Mouse (Mus musculus) left cerebral cortex, adult 8-10 months (tissue): ENCODE data around the gene Phc1. TPM values are rescaled to one million over a fixed set of nuclear protein-coding genes. Genes with fewer than 3 reads are reported as not detected.

Experiments
- DNase-seq, 2 experiments: peaks; one replicate each; pipeline ENCODE4 v3.0.0; 2022; ENCODE audit warnings: low spot score in 2 of 2
- total RNA-seq, 4 experiments: library from RNA; stranded (reverse); gene quantifications; 2 replicates each; pipeline ENCODE4 v1.2.4; 2022

Phc1 gene
- total RNA-seq, 4 experiments from 2014 or later, result 52.8 to 60.3 (median 57.5) TPM

- DNase-seq, result peak; percentile 62 to 74
Measured at GRCm38 (mm10) chr6:122339648-122340341, 566 bp downstream of the Phc1 start.

GRCm38 (mm10) chr6:122339047-122339647, 1.2 kb downstream of the Phc1 start:
- DNase-seq, result peak; percentile 57 to 63

DNA sequence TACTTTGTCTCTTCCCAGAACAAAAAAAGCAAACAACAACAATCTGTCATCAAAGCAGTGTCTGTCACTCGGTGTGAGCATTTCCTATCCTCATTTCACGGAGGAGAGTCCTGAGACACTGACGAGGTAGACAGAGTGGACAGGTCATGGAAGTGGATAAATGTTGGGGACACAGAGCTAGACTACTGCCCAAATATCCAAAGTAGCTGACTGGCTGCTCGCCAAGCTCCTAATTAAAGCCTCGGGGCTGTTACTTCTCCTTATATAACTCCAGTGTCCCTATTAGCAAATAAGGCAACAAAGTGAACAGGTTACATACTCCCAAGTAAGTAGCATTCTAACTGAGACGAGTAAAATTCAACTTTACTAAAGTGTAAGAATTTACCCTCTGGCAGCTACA, 2.8 kb downstream of the Phc1 start:
- no peak for DNase-seq

- DNase-seq, result no peak
Measured at GRCm38 (mm10) chr6:122334786-122335340, 5.5 kb downstream of the Phc1 start.

- no peak for DNase-seq
Measured at GRCm38 (mm10) chr6:122333081-122333612, 7.2 kb downstream of the Phc1 start.

- DNase-seq, result no peak
Measured at GRCm38 (mm10) chr6:122325361-122325975, 14.9 kb downstream of the Phc1 start.

GRCm38 (mm10) chr6:122318726-122319125, 21.6 kb downstream of the Phc1 start:
- DNase-seq, result no peak

- DNase-seq, result no peak
Measured at GRCm38 (mm10) chr6:122310187-122310820, 30.1 kb downstream of the Phc1 start.

DNA sequence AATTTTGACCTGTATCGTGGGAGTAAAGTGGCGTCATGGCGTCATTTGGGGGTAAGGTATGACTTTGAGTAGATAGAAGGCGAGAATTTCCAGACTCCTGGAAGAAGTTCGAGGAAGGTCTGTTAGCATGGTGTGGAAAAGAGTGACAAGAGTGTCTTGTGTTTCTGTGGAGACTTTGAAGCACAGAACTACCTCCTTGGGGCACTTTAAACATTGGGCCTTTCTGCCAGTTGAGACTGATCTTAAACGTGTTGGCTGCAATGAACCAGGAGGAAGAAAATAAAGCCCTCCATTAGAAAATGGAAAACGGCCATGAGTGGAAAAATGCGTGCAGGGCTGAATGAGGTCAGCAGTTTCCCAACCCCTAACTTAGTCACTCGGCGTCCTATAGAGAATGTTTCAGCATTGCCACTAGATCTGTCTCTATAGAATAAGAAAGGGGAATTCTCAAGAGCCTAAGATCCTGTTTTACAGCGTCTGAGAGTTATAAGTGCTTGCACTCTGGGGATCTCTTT, 30.9 kb downstream of the Phc1 start:
- DNase-seq, result no peak

DNA sequence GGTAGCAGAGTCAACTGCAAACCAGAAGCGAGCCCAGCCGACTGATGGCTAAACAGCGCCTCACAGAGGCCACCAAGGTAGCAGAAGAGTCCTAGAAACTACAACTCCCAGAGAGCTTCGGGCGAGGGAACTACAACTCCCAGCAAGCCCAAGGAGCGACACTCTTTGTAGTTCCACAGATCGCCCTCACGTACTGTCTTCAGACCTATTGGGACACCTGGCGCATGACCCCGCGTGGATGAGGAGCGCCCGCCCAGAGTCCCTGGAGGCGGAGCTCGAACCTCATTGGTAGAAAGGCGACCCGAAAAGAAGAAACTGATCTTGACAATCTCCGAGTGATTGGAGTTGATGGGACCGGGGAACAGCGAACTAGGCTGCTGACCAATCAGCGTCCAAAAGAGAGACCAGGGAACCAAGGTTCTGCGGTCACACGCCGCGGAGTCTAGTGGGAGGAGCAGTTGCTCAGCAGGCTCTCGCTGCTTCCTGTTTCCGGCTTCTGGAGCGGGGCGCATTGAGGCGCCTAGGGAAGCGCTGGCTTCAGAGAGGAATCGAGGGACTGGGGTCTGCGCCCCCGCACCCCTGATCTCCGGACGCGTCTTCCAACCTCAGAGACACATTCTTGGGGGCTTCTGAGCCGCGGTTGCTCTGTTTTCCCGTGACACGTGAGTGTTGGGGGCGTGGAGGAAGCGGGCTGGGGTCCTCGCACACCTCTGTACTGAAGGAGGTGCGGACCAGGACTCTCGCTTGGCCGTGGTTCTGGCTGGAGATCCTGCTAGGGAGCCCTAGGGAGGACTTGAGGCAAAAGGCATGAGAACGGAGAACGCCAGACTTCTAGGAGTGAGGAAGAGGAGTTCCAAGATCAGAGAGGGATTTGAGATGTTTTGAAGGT, 31.6 kb downstream of the Phc1 start, which contains the start of gene M6pr:
M6pr (plus strand) TSS at position 216 of the 889 bp plus-strand sequence.
- DNase-seq, result peak; percentile 89 to 99

GRCm38 (mm10) chr6:122308136-122308504, 32.2 kb downstream of the Phc1 start:
- DNase-seq, result no peak

- no peak for DNase-seq
Measured at GRCm38 (mm10) chr6:122306707-122307106, 33.7 kb downstream of the Phc1 start.

GRCm38 (mm10) chr6:122304790-122305555, 35.4 kb downstream of the Phc1 start:
- no peak for DNase-seq

GRCm38 (mm10) chr6:122304355-122304754, 36.0 kb downstream of the Phc1 start:
- DNase-seq, result peak; percentile 27 to 71

DNA sequence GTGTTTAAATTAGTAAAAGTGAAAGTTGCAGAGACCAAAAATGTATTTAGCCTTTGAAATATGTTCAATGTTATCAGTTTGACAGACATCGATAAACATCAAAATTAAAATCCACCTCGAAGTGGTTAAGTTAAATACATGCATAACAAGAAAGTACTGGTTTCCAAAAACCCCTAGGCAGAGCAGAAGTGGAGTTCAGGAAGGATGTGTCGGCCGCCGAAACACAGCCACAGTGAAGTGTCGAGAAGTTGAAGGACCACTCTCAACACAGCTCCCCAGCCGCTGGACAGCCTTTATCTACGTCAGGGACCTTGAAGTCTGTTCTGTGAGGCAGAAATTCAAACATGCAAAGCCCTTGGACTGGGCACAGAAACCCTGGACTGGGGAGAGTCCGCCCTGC, 36.8 kb downstream of the Phc1 start:
- DNase-seq, result no peak

GRCm38 (mm10) chr6:122302661-122303060, 37.7 kb downstream of the Phc1 start:
- no peak for DNase-seq

- no peak for DNase-seq
Measured at GRCm38 (mm10) chr6:122302121-122302520, 38.2 kb downstream of the Phc1 start.

GRCm38 (mm10) chr6:122299621-122300133, 40.7 kb downstream of the Phc1 start:
- DNase-seq, result no peak

DNA sequence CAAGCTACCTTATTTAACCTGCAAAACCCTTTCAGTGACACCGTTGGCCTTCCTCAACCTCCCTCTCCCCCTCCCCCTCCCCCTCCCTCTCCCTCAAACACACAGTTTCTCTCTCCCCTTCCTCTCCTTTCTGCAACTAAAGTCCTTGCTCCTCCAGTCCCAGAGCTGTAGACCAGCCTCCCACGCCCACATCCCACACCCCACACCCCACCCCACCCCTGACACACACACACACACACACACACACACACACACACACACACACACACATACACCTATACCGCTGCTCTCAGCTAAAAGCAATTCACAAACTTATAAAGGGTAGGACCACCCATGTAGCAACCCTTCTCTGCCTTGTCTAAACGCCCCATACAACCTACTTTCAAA, 42.1 kb downstream of the Phc1 start:
- DNase-seq, result no peak
